In genomic region chr5:118877831-118878230, GRCm38 (mm10) we compare ENCODE assay signal across 11 mouse cellular contexts.
DNase-seq lines count a peak whose midpoint lies in the region; ATAC-seq and TF ChIP-seq lines count a peak whose summit lies in the region.
"Had no signal": no experiment of that assay in that cellular context is flagged by ENCODE, and none has a peak within 500 bp of the region (broad histone marks: within the 10 kb centered on the region; RNA-seq: fewer than 3 reads in every experiment).

No protein-coding gene starts in this region.

- H3K27me3 ChIP-seq in heart, embryonic 15.5 days = peaks cover 49% of the 10 kb centered on the region
- peaks cover 59% of the 10 kb centered on the region for H3K27me3 ChIP-seq in midbrain, embryonic 12.5 days
- peaks cover 63% of the 10 kb centered on the region for H3K27me3 ChIP-seq in midbrain, embryonic 13.5 days
- peaks cover 27% of the 10 kb centered on the region for H3K27me3 ChIP-seq in stomach, embryonic 15.5 days (replicated peaks)
- no peaks in the 10 kb centered on the region for H3K27me3 ChIP-seq in cerebellum, adult 2 months (ENCODE audit: control insufficient read depth, insufficient read depth, low read length)

- 25% methylated on average over 9 of the region's 10 CpGs for WGBS in heart, embryonic 15.5 days
- 27% methylated on average over 10 of the region's 10 CpGs for WGBS in midbrain, embryonic 12.5 days
- WGBS in midbrain, embryonic 13.5 days = 21% methylated on average over 10 of the region's 10 CpGs
- 18% methylated on average over 10 of the region's 10 CpGs for WGBS in stomach, embryonic 15.5 days
- WGBS in cerebellum, adult 2 months = 30% methylated on average over 10 of the region's 10 CpGs

- H3K27ac ChIP-seq in heart, embryonic 15.5 days = no peak overlapping the region
- no peak overlapping the region for H3K27ac ChIP-seq in midbrain, embryonic 12.5 days (replicated peaks)
- no peak overlapping the region for H3K27ac ChIP-seq in midbrain, embryonic 13.5 days
- H3K27ac ChIP-seq in stomach, embryonic 15.5 days = no peak overlapping the region
- no peak overlapping the region for H3K27ac ChIP-seq in cerebellum, adult 2 months (ENCODE audit: insufficient read depth, low read length)
- H3K27ac ChIP-seq: liver, embryonic 15.5 days had no signal

- H3K9me3 ChIP-seq in heart, embryonic 15.5 days (replicated peaks) = no peaks in the 10 kb centered on the region
- H3K9me3 ChIP-seq in midbrain, embryonic 12.5 days = no peaks in the 10 kb centered on the region
- H3K9me3 ChIP-seq in midbrain, embryonic 13.5 days = no peaks in the 10 kb centered on the region
- H3K9me3 ChIP-seq in stomach, embryonic 15.5 days = no peaks in the 10 kb centered on the region
- H3K9me3 ChIP-seq: liver, embryonic 15.5 days had no signal

- H3K4me3 ChIP-seq in heart, embryonic 15.5 days = peak overlapping the region; percentile 39; the same call in 1 of the 2 replicates
- no peak overlapping the region for H3K4me3 ChIP-seq in midbrain, embryonic 12.5 days
- no peak overlapping the region for H3K4me3 ChIP-seq in midbrain, embryonic 13.5 days (replicated peaks)
- no peak overlapping the region for H3K4me3 ChIP-seq in stomach, embryonic 15.5 days (replicated peaks)
- no peak overlapping the region for H3K4me3 ChIP-seq in cerebellum, adult 2 months (replicated peaks; ENCODE audit: insufficient read depth, low read depth, low read length)
- H3K4me3 ChIP-seq: liver, embryonic 15.5 days had no signal

- H3K4me2 ChIP-seq in heart, embryonic 15.5 days = 0 out of 2 replicates have a peak overlapping the region, but pooled peaks have one; percentile 2
- peak overlapping the region; percentile 47; the same call in 1 of the 2 replicates for H3K4me2 ChIP-seq in midbrain, embryonic 12.5 days (replicated peaks)
- H3K4me2 ChIP-seq in midbrain, embryonic 13.5 days (replicated peaks) = no peak overlapping the region
- peak overlapping the region; percentile 53; the same call in 1 of the 2 replicates for H3K4me2 ChIP-seq in stomach, embryonic 15.5 days

- no peak overlapping the region for H3K9ac ChIP-seq in heart, embryonic 15.5 days
- no peak overlapping the region for H3K9ac ChIP-seq in midbrain, embryonic 12.5 days (replicated peaks)
- no peak overlapping the region for H3K9ac ChIP-seq in midbrain, embryonic 13.5 days (replicated peaks)
- H3K9ac ChIP-seq in stomach, embryonic 15.5 days = no peak overlapping the region
- H3K9ac ChIP-seq: liver, embryonic 15.5 days had no signal

- DNase-seq in adrenal gland, adult 2 months = peak; percentile 29
- DNase-seq in adrenal gland, postnatal 4 days (ENCODE audit: low spot score in 2 of 2) = no peak
- no peak for DNase-seq in heart, postnatal 14 days
- no peak for DNase-seq in cerebellum, adult 2 months
- DNase-seq: thymus, adult 18-20 months had no signal

- TF ChIP-seq CTCF in cerebellum, adult 2 months (IDR thresholded peaks at IDR 0.05; ENCODE audit: borderline replicate concordance, insufficient read depth, low read depth, low read length) = no peak

- TF ChIP-seq POLR2A in cerebellum, adult 2 months (IDR thresholded peaks at IDR 0.05; ENCODE audit: borderline replicate concordance, insufficient read depth, low read length) = no peak

- ATAC-seq in heart, embryonic 15.5 days (replicated peaks; ENCODE audit: insufficient number of reproducible peaks, insufficient read depth, low FRiP score, low read depth) = no peak
- no peak for ATAC-seq in midbrain, embryonic 12.5 days (ENCODE audit: low FRiP score, low read depth)
- ATAC-seq in midbrain, embryonic 13.5 days = no peak
- ATAC-seq in stomach, embryonic 15.5 days (ENCODE audit: insufficient read depth, low FRiP score, low read depth) = no peak
- ATAC-seq: forebrain, embryonic 16.5 days had no signal

- intact Hi-C loops in heart, postnatal 14 days (cut with DNase I) = loop anchor here (1.0 to 2.0 kb wide), 2 partner anchors 95 to 808 kb away; no protein-coding TSS in a partner anchor

- H3K36me3 ChIP-seq in heart, embryonic 15.5 days = no peaks in the 10 kb centered on the region
- no peaks in the 10 kb centered on the region for H3K36me3 ChIP-seq in midbrain, embryonic 12.5 days
- H3K36me3 ChIP-seq in midbrain, embryonic 13.5 days = no peaks in the 10 kb centered on the region
- no peaks in the 10 kb centered on the region for H3K36me3 ChIP-seq in stomach, embryonic 15.5 days
- H3K36me3 ChIP-seq: liver, embryonic 15.5 days had no signal

- H3K4me1 ChIP-seq in heart, embryonic 15.5 days (replicated peaks) = peaks cover 6% of the 10 kb centered on the region; the same call in 1 of the 2 replicates
- 0 out of 2 replicates have a peak, but pooled peaks cover 7% of the 10 kb centered on the region for H3K4me1 ChIP-seq in midbrain, embryonic 12.5 days
- peaks cover 8% of the 10 kb centered on the region for H3K4me1 ChIP-seq in midbrain, embryonic 13.5 days (replicated peaks)
- peaks cover 12% of the 10 kb centered on the region for H3K4me1 ChIP-seq in stomach, embryonic 15.5 days
- H3K4me1 ChIP-seq in cerebellum, adult 2 months (ENCODE audit: control insufficient read depth, insufficient read depth, low read length) = no peaks in the 10 kb centered on the region
- H3K4me1 ChIP-seq: liver, embryonic 15.5 days had no signal
